Mouse (Mus musculus) B cell, adult 2 months (primary cell): ENCODE data around the gene Krtap5-4.
"Not testable (repeated sequence)": the region's sequence is repeated elsewhere in the genome, so short reads cannot be mapped to it uniquely, and the experiment has no call there.

ENCODE experiments used
- DNase-seq, 2 experiments: peaks; one replicate each; pipeline ENCODE4 v3.0.0; 2022

Krtap5-4 gene

DNA sequence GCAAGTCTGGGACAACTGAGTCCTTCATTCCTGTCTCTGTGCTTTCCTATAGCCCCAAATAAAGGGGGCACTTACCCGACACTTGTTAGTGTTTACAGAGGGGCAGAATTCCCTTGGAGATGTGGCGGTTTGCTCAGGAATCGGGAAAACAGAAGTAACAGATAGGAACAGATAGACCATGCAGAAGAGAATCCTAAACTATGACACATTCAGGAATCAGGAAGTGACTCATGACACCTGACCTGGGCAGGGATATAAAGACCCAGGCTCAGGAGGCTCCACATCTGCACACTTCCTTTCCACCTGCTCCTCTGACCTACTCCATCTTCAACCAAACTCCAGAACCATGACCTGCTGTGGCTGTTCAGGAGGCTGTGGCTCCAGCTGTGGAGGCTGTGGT is at the start of gene Krtap5-4:
TSS of gene Krtap5-4 (plus strand) at position 301 of the 400 bp plus-strand sequence.
- no peak for DNase-seq

DNA sequence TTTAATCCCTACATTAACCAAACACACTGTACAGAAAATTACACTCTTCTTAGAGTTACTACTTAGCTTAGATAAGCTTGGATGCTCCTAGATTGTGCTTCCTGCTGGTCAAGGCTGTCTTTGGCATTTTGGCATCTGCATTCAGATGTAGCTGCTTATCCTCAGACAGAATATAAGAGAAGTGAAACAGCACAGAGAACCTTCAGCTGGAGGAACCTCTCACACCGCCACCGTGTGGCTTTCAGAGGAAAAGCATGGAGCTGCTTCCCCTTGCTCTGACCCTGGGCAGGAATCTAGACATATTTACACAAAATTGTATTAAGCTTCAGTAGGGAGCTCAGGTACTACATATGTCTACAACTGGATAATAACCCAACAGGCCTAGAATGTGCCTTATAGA is 47.8 kb upstream of the Krtap5-4 start:
- peak; percentile 24 to 44 for DNase-seq

DNA sequence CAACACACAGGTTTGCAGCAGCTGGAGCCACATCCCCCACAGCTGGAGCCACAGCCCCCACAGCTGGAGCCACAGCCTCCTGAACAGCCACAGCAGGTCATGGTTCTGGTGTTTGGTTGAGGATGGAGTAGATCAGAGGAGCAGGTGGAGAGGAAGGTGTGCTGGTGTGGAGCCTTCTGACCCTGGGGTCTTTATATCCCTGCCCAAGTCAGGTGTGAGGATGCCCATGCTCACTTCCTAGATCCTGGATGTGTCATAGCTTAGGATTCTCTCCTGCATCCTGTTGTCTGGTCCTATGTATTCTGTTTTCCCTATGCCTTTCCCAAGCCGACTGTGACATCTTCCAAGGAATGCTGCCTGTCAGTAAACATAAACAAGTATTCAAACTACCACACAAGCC is 45.1 kb upstream of the Krtap5-4 start, which contains the start of gene Gm2431:
TSS of gene Gm2431 (minus strand) at position 101 of the 400 bp plus-strand sequence.
- not testable (repeated sequence) for DNase-seq

DNA sequence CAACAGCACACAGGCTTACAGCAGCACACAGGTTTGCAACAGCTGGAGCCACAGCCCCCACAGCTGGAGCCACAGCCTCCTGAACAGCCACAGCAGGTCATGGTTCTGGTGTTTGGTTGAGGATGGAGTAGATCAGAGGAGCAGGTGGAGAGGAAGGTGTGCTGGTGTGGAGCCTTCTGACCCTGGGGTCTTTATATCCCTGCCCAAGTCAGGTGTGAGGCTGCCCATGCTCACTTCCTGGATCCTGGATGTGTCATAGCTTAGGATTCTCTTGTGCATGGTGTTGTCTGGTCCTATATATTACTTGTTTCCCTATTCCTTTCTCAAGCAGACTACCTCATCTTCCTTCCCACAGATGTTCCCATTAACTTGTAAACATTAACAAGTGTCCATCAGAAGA is 29.1 kb upstream of the Krtap5-4 start, which contains the start of gene Gm4559:
TSS of gene Gm4559 (minus strand) at position 101 of the 400 bp plus-strand sequence.
- DNase-seq = not testable (repeated sequence)

DNA sequence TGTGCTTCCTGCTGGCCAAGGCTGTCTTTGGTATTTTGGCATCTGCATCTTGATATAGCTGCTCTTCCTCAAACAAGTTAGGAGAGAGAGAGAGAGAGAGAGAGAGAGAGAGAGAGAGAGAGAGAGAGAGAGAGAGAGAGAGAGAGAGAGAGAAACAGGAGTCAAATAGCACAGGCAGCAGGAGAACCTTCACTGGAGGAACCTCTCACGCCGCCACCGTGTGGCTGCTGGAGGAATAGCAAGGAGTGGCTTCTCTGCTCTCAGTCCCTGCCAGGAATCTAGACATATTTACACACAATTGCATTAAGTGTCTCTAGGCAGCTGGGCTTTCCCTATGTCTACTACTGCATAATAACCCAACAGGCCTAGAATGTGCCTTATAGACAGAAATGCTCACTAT is 25.2 kb upstream of the Krtap5-4 start:
- peak; percentile 66 for DNase-seq

DNA sequence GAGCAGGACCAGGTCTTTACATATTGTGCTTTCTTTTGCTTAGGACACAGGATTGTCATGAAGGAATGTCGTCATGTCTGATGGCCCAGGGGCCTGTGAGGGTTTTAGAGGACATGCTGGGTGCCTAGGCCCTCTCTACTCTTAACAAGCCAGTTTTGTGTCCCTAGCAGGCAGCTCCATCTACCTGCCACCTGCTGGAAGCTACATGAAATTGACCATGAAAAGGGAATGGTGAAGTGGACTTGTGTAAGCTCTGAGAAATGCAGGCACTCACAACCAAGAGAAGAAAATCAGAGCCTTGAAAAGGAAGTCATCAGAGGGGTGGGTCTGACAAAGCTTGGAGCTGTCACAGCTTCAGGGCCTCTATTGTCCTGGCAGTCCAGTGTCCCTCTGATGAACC is 24.1 kb upstream of the Krtap5-4 start:
- DNase-seq = not testable (repeated sequence)

DNA sequence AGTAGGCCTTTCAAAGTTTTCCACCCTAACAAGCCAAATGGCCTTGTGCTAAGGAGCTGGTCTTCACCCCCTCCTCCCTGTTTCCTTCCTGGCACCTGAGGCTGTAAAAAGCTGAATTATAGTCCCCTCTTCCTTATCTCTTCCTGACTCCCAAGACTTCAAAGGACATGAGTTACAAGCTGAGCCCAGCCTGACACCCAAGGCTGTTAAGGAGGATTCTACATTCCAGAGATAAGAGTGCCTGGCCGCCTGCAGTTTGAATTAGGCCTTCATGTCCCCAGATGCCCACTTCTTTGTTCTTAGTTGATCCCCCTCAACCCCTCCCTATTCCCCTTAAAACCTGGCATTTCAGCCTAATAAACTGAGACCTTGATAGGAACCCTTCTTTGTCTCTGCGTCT is 20.5 kb upstream of the Krtap5-4 start:
- DNase-seq = not testable (repeated sequence)

DNA sequence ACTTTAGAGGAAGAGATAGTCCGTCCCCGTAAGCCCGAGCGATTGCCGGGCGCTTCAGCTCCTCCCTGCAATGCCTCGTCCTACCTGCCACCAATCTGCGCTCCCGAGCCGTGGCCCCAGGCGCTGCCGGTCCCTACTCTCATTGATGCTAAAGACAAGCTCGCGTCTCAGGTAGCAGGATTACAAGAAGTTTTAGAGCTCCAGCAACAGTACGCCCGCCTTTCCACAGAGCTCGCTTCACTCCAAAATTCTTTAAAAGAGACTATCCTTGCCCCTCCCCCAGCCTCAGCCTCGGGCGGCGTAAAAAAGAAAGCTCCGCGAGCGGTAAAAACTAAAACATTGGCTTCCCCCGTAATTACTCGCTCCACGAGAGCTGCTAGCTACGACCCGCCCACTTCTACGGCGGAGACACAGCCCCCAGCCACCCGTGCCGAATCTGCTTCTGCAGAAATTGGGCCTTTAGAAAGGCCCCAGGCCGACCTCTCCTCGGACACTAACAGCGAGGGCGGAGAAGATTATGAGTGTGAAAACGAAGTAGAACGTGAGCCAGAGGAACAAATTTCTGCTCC is 19.2 kb upstream of the Krtap5-4 start:
- DNase-seq = peak; percentile 68 to 69

DNA sequence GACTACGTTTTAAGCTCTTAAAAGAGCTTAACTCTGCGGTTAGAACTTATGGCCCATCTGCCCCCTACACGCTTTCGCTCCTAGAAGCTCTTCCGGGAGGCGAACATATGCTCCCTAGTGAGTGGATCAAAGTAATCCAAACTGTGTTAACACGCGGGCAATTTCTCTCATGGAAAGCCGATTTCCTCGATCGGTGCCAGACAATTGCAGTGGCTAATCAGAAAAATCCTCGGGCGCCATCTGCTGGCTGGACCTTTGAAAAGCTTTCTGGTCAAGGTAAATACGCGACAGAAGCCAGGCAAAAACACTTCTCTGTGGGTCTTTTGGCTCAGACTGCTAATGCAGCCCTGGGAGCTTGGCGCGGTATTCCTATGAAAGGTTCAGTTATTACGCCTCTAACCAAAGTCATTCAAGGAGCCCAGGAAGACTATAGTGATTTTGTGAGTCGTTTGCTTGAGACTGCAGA is 18.7 kb upstream of the Krtap5-4 start:
- DNase-seq = peak; percentile 89 to 90

DNA sequence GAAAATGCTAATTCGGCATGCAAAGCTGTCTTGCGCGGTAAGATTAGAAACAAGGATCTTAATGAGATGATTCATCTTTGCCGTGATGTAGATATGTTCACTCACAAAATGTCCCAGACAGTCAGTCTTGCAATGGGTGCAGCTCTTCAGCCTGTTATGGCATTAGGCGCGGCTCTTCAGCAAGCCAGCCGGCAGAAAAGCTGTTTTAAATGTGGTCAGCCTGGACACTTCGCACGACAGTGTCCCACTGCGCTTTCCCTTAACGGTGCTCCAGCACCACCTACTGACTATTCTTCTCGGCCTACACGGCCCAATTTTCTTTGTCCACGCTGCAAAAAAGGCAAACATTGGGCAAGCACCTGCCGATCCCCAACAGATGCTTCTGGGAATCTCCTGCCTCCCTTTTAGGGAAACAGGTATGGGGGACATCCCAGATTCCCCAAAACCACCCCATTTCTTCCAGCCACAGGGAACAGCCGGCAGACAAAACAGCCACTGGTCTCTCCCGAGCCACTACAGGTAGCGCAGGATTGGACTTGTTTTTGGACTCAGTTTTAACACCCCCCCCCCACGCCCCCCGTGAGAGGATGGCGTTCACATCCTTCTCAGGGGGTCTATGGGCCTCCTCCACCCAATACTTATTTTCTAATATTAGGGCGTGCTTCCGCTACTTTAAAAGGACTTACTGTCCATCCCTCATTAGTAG is 18.1 kb upstream of the Krtap5-4 start:
- DNase-seq = no peak

DNA sequence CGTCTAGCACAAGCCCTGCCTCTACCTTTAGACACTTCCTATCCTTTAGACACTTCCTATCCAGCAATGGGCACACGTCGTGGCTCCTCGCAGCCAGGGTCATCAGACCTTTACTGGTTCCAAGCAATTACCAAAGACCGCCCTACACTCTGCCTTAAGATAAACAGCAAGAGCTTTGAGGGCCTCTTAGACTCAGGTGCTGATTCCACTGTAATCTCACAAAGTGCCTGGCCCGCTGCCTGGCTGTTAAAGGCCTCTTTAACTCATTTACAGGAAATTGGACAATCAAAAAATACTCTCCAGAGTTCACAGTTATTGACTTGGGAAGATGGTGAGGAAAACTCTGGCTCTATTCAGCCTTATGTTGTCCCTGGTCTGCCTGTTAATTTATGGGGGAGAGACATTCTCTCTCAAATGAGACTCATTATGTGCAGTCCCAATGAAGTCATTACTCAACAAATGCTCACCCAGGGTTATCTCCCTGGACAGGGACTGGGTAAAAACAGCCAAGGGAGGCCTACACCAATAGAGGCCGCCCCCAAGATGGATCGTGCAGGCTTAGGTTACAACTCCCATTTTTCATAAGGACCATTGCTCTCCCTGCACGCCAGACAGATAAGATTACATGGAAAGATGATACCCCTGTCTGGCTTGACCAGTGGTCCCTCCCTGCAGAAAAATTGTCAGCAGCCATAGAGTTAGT is 17.3 kb upstream of the Krtap5-4 start:
- not testable (repeated sequence) for DNase-seq

DNA sequence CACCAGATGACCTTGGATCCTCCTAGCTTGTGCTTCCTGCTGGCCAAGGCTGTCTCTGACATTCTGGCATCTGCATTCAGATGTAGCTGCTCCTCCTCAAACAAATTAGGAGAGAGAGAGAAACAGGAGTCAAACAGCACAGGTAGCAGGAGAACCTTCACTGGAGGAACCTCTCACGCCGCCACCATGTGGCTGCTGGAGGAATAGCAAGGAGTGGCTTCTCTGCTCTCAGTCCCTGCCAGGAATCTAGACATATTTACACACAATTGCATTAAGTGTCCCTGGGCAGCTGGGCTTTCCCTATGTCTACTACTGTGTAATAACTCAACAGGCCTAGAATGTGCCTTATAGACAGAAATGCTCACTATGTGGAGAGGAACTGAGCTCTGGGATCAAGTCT is 9.5 kb upstream of the Krtap5-4 start:
- peak; percentile 37 to 40 for DNase-seq

DNA sequence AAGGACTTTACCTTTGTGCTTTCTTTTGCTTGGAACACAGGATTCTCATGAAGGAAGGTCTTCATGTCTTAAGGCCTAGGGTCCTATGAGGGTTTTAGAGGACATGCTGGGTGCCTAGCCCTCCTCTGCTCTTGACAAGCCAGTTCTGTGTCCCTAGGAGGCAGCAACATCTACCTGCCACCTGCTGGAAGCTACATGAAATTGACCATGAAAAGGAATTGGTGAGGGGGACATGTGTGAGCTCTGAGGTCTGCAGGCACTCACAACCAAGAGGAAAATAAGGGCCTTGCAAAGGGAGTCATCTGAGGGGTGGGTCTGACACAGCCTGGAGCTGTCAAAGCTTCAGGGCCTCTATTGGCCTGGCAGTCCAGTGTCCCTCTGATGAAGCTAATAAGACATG is 7.9 kb upstream of the Krtap5-4 start:
- no peak for DNase-seq

DNA sequence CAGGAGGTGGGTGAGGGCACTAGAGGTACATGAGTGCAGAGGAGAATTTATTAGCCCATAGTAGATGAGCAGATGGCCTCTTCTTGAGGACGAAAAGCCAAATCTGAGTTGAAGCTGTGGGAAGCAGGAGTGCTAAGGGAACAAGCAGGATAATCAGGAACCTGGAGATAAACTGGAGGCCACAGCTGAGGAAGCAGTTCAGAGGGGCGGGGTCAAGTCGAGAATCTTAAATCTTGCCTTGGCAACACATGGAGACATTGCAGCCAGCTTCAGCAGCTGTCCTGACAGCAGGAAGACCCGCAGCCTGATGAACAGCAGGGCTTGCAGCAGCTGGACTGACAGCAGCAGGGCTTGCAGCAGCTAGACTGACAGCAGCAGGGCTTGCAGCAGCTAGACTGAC is 7.2 kb upstream of the Krtap5-4 start:
- not testable (repeated sequence) for DNase-seq

DNA sequence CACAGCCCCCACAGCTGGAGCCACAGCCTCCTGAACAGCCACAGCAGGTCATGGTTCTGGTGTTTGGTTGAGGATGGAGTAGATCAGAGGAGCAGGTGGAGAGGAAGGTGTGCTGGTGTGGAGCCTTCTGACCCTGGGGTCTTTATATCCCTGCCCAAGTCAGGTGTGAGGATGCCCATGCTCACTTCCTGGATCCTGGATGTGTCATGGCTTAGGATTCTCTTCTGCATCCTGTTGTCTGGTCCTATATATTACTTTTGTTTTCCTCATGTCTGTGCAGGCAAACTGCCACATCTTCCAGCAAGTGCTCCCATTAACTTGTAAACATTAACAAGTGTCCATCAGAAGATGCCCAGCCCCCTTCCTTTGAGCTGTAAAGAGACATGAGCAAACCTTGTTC is 6.3 kb upstream of the Krtap5-4 start, which contains the start of gene Krtap5-1:
TSS of gene Krtap5-1 (minus strand) at position 101 of the 400 bp plus-strand sequence.
- not testable (repeated sequence) for DNase-seq

DNA sequence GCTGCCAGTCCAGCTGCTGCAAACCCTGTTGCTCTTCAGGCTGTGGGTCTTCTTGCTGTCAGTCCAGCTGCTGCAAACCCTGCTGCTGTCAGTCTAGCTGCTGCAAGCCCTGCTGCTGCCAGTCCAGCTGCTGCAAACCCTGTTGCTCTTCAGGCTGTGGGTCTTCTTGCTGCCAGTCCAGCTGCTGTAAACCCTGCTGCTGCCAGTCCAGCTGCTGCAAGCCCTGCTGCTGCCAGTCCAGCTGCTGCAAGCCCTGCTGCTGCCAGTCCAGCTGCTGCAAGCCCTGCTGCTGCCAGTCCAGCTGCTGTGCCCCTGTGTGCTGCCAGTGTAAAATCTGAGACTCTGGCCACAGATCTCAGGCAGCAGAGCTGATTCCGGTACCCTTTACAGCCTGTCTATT is 580 bp downstream of the Krtap5-4 start:
- DNase-seq = not testable (repeated sequence)

DNA sequence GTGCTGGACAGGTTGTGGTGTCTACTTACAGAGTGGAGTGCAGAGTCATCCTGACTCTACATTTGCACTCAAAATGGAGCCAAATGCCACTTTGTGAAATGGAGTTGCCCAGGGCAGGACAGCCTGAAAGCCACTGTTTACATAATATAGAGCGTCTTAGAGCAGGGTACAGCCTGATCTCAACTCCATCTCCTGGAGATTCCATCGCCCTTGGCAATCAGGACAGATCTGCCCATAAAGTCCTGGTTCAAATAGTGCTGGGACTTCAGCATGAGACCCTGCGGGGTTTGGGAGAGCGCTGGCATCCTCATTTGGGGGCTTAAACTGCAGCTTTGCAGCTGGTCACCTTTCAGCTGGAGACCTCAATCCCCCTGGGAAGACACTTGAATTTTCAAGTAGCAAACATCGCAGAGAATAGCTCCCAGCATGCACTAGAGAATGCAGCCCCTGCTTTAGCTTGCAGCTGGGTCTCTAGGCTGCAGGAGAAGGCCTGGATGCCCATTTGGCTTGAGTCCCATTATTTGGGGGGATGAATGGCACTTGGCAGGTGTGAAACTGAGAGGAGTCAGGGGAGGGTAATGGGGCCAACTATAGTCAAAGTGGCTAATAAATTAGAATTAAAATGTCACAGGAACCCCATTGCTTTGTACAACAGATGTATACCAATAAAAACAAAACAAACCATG is 11.4 kb downstream of the Krtap5-4 start:
- no peak for DNase-seq

DNA sequence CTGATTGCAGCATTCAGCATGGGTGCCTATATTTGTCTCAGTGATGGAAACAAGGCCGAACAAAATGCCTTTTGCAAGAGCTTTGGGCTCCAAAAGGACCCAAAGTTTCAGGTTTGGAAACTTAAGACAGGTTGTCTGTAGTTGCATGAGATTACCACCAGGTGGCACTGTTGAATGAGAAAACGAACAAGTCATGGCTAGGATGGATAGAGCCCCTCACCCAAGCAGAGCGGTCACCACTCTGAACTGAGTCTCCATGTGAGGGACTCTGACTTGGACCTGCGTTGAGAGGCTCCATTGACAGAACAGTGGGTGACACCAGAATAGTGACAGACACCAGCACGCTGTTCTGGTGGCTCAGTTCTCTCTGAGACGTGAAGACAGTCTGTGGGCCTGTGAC is 13.2 kb downstream of the Krtap5-4 start:
- DNase-seq = peak; percentile 46 to 49

DNA sequence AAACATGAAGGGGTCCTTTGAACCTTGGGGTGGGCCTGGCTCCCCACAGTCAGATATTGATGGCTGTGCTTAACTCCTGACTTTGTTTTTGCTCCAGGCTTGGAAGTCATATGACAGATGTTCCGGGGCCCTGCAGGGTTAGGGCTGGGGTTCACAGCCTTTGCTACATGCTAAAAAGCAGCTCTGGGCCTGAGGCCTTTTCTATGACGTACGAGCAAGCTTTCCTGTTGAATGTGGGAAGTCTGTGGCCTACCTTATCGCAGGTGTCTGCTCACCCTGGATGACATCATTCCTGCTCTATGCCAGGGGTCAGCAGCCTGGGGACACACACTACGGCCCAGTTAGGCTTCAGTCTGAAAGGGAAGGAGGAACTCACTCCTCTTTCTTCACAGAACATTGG is 13.9 kb downstream of the Krtap5-4 start:
- no peak for DNase-seq

DNA sequence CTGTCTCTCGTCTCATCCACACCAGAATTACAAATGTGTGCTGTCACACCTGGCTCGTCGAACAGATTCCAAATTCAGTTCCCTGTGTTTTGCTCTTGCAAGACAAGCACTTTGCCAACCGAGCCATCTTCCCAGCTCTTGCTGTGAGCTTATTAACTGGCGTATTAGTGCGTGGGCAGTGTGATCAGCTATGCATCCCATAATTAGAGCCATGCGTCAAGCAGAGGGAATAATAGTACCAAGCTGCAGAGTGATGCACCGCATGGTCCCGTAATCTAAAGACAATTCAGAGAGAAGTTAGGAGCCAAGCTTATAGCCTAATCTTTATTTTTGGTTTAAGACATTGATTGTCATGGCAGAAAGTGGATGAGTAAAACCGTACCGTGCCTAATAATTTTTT is 15.8 kb downstream of the Krtap5-4 start:
- no peak for DNase-seq

DNA sequence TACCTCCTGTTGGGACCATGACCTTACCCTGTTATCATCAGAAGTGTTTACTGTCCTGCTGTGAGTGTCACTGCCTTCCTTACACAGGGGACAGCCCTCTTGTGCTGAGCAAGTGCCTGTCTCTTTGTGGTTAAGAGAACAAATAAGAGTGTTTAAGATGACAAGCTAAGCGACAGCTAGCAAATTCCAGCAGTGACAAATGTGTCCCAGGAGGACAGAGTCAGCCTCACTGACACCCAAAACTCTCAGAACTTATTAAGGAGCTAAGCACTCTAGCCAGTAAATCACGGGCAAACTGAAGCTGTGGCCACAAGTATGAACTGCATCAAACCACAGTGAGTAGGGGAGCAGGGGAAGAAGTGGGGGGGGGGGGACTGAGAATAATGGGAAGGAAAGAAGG is 17.6 kb downstream of the Krtap5-4 start:
- no peak for DNase-seq

DNA sequence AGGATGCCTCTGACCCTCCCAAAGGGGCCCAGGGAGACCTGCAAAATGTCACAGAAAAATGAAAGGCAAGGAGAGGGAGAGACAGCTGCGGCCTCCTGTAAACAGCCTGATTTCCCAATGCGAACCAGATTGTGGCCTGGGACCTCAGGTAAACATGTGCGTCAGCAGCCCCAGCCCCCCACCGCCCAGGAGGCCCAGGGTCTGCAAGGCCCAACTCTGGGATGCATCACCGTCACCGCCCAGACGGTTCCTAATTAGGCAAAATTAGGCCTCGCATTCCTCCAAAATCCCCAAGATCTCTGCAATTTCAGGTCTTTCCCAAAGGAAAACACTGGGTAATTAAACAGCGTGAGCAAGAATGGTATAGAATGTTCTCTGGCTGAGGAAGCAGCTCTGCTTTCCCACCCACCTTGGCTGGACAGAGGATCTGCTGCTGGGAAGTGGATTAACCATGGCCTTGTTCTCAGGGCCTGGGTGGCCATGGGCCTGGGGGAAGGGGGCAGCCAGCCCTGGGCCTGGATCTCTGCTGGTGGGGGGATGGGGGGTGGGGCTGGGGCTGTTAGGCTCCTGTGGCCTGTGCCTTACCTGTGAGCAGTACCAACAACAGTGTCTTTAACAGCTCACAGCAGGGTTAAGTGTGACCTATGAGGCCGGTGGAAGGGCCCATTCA is 18.4 kb downstream of the Krtap5-4 start:
- not testable (repeated sequence) for DNase-seq
